Mouse (Mus musculus) R1 (cell line): Measurements from ENCODE around the gene Lrrc45.

ENCODE experiments used
- DNase-seq: peaks from one replicate; pipeline ENCODE4 v3.0.0-alpha.2; 2018; ENCODE audit warnings: low read depth, low spot score

The Lrrc45 gene

GRCm38 (mm10) chr11:120703696-120704454, 9.8 kb upstream of the Lrrc45 start:
- DNase-seq, result no peak

DNA sequence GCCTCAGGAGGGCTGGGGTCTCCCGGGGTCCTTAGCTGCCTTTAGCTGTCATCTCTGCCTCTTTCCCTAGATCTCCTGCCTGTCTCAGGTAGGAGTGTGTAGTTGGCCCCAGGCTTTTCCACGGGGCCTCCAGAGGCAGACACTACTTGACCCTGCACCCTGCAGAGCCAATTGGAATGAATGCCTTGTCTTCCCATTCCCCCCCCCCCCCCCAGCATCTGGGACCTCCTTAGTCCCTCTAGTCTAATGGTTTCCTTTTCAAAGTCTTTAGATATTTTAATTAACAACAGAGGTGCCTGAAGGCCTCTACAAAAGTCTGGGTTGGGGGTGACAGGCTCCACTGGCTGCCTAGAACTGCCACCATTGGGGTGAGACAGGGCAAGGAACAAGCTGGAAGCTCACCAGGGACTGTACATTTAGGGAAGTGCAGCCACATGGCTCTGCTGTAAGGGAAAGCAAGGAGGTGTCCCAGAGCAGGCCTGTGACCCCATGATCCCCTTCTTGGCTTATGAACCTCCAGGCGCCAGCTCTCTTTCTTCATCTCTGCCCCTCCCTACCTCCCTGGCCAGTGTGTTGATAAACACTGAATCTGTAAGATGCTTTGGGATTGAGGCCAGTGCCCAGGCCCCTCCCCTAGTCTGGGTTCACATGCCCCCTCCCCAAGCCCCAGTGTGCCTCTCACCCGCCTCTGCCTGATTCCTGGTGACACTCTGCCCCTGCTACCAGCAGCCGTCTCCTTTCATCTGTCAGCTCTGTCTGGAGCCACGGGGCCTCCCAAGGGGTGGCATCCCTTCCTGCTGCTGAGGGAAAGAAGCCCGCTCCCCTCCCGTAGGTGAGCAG, 9.0 kb upstream of the Lrrc45 start:
- DNase-seq, result peak; percentile 59

DNA sequence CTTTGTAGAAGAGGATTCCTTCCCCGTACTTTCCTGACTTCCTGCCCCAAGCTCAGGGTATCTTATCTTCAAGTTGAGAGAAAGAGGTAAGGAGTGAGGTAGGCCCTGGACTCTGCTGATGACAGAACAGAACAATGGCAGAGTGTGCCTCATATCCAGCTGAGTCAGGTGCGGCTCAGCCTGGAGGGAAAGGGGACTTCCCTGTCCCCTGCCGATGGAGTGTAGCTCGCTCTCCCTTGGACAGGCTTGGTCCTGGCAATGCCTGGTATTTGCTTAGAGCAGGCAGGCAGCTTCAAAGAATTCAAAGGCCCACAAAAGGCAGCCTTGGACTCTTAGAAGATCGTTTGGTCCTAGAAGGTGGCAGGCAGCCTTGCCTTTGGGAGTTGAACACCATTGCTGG, 7.6 kb upstream of the Lrrc45 start:
- DNase-seq, result no peak

GRCm38 (mm10) chr11:120707225-120707624, 6.5 kb upstream of the Lrrc45 start:
- DNase-seq, result no peak

DNA sequence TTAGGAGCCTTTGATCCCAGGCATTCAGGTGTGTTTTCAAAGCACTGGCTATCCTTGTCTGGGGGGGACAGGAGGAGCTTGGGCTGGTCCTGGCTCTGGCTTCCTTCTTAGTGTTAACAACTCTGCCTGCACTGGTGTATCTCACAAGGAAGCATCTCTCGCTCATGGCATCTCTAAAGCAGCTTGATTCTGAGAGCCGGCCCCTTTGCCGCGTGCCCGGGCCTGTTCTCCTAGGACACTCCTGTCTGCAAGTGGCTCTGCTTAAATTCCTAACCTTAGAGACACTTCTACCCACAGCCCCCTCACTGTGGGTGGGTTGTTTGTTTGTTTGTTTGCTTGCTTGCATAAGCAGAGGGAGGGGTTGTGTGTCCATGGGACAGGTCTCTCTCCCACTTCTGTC, 5.8 kb upstream of the Lrrc45 start:
- DNase-seq, result no peak

DNA sequence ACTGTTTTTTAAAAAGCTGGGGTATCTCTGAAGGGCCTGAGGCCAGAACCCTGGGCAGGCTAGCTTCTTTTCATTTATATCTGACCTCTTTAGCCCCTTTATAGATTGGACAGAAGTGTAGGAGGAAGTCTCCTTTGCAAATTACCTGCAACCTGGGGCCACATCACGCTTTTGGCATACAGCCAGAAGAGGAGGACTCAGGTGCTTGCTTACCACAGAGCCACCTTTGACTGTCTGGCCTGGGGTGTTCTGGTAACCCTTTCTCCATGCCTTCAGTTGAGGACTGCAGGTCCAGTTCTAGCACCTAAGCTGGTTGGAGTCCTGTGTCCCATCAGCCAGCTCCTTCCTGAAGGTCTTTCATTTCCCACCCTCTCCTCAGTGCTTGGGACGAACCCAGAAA, 4.2 kb upstream of the Lrrc45 start:
- no peak for DNase-seq

DNA sequence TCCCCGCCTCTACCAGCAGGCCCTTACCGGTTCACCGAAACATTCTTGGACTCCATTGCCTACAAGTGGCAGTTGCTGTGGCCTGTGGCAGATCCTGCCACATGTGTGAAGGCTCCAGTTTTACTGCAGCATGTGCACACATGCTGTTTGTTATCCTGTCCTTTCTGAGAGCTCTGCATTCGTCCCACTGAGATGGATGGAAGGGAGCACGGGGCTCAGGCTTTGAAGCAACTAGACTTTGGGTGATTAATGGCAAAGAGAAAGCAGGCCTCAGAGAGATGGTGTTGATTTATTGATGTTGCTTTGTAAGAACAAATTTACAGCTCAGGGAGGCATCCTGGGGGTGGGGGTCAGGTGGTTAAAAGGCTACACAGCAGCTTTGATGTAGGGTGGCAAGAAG, 3.1 kb upstream of the Lrrc45 start:
- DNase-seq, result no peak

DNA sequence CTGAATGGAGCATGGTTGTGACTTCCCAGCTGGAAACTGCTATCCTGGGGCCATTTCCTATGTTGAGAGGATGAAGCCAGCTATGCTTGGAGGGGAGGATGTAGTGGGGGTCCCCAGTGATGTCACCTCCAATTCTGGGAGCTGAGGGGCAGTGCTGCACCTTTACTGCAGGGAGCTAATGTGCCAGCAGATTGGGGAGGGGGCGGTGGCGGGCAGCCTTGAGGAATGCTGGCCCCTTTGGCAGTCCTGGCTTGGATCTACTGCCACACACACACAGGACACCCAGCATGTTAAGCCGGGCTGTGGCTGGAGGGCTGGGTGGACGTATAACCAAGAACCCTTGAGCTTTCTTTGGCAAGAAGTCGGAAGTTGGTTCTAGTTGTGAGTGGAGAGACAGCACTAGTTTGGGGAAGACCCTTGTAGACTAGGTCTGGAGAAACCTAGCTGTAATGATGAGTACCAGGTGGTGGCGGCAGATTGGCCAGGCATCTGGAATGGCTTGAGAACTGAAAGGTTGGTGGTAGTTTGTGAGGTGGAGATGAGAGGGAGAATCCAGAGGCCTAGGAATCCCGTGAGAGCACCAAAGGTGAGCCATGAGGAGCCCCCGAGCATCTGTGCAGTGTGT, 1.6 kb upstream of the Lrrc45 start:
- no peak for DNase-seq

- DNase-seq, result peak; percentile 73
These were observed 755 bp upstream of the Lrrc45 start for GRCm38 (mm10) chr11:120712771-120713568.

GRCm38 (mm10) chr11:120714546-120714945, 821 bp downstream of the Lrrc45 start:
- DNase-seq, result no peak

GRCm38 (mm10) chr11:120715131-120715530, 1.4 kb downstream of the Lrrc45 start:
- no peak for DNase-seq

- no peak for DNase-seq
These were observed 5.5 kb downstream of the Lrrc45 start for GRCm38 (mm10) chr11:120719242-120719641.

DNA sequence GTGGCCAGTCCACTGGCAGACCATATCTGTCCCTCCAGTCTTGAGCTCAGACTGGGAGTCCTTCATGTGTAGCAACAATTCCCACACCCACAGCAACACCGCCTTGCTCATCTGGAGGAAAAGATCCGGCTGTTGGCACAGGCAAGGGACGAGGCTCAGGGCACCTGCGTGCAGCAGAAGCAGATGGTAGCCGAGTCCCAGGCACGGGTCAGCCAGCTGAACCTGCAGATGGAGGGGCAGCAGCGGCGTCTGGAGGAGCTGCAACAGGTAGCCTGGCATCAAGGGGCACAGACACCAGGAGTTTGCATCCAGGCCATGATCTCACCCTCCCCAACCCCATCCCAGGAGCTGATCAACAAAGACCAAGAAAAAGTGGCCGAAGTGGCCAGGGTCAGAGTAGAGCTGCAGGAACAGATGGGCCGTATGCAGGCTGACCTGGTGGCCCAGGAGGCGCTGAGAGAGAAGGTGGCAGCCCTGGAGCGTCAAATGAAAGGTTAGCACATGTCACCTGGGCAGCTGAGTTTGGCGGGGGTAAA, 6.2 kb downstream of the Lrrc45 start:
- DNase-seq, result no peak

- DNase-seq, result peak; percentile 96
These were observed 6.7 kb downstream of the Lrrc45 start for GRCm38 (mm10) chr11:120720450-120720849.

- DNase-seq, result peak; percentile 77
These were observed 7.7 kb downstream of the Lrrc45 start, which contains the start of gene Rac3 for GRCm38 (mm10) chr11:120721124-120722066. Gene Rac3 (plus strand): TSS chr11:120721470.

DNA sequence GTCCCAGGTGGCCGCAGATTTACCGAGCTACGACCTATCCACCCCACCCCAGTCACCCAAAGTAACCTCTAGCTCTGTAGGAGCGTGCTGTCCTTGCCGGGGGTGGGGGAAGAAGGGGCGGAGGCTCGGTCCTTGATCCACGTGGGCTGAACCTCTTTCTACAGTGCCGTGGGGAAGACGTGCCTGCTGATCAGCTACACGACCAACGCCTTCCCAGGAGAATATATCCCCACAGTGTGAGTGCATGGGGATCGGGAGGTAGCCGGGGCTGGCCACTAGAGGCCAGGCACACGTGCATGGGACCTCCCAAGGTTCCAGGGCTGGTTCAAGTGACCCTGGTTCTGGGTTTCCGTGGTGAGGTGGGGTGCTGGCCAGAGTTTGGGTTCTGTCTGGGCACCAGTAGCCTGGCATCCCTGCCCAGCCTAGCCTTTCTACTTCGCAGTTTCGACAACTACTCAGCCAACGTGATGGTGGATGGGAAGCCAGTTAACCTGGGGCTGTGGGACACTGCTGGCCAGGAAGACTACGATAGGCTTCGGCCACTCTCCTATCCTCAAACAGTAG, 8.4 kb downstream of the Lrrc45 start:
- no peak for DNase-seq

DNA sequence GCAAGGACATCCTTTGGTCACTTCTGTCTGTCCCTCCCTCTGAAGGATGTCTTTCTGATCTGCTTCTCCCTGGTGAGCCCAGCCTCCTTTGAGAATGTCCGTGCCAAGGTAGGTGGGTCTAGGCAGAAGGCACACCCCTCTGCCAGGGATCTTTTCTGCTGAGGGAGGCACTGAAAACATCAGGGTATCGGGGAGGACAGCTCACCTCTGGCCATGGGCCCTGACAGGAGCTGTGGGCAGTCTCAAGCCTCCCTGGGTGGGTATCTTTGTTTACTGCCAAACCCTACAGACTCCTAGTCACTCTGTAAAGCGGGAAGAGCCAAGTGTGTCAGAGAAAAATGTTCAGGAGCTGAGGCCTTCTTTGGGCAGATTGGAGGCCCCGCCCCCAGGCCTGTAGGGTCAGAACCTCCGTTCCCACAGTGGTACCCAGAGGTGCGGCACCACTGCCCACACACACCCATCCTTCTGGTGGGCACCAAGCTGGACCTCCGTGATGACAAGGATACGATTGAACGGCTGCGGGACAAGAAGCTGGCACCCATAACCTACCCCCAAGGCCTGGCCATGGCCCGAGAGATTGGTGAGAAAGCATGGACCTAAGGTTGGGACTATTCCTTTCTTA, 9.1 kb downstream of the Lrrc45 start:
- DNase-seq, result no peak

DNA sequence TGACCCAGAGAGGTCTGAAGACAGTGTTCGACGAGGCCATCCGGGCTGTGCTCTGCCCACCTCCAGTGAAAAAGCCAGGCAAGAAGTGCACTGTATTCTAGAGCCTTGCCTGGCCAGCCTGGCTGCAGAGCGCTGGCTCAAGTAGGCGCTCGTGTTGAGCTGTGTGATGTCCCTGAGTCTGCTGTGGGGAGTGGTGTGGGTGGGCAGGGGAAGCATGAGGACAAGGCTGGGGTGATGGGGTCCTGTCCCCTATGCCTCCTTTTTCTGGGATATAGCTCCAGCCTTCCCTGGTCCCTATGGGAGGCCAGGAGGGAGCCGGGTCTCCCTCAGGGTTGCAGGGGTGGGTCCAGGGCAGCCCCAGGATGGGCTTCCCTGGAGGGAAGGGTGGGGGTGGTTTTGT, 9.8 kb downstream of the Lrrc45 start:
- no peak for DNase-seq
